ENCODE assay signal across 11 mouse cellular contexts in genomic region chr10:25426814-25427213, GRCm38 (mm10).
DNase-seq lines count a peak whose midpoint lies in the region; ATAC-seq and TF ChIP-seq lines count a peak whose summit lies in the region.
"Had no signal": no experiment of that assay in that cellular context is flagged by ENCODE, and none has a peak within 500 bp of the region (broad histone marks: within the 10 kb centered on the region; RNA-seq: fewer than 3 reads in every experiment).

No protein-coding gene starts in this region.

- WGBS in heart, adult 2 months: 40% methylated on average over 4 of the region's 4 CpGs
- 14% methylated on average over 4 of the region's 4 CpGs for WGBS in lung, embryonic 15.5 days
- WGBS in intestine, embryonic 14.5 days: 26% methylated on average over 4 of the region's 4 CpGs

- intact Hi-C loops in heart, adult 2 months (cut with DNase I): no loop called here
- intact Hi-C loops in heart, postnatal 14 days (cut with DNase I): no loop called here

- H3K9me3 ChIP-seq in lung, embryonic 15.5 days: no peaks in the 10 kb centered on the region
- no peaks in the 10 kb centered on the region for H3K9me3 ChIP-seq in intestine, embryonic 14.5 days (ENCODE audit: control insufficient read depth, low read length)
- H3K9me3 ChIP-seq: forebrain, embryonic 12.5 days had no signal

- H3K4me3 ChIP-seq in heart, adult 2 months: no peak overlapping the region
- H3K4me3 ChIP-seq in lung, embryonic 15.5 days: no peak overlapping the region
- no peak overlapping the region for H3K4me3 ChIP-seq in intestine, embryonic 14.5 days (ENCODE audit: low read depth, low read length)
- H3K4me3 ChIP-seq: forebrain, embryonic 12.5 days had no signal

- no peak for DNase-seq in heart, adult 2 months
- no peak for DNase-seq in heart, postnatal 14 days
- DNase-seq in lung, adult 18-20 months: no peak
- DNase-seq in intestine, embryonic 14.5 days (ENCODE audit: low spot score): peak; percentile 60
- DNase-seq in right cerebral cortex, postnatal 14 days: no peak
- no peak for DNase-seq in cerebellum, postnatal 14 days
- DNase-seq: cerebellum, postnatal 25 days had no signal

- H3K36me3 ChIP-seq in heart, adult 2 months (ENCODE audit: control insufficient read depth, insufficient read depth, low read length): peaks cover 6% of the 10 kb centered on the region
- no peaks in the 10 kb centered on the region for H3K36me3 ChIP-seq in lung, embryonic 15.5 days
- no peaks in the 10 kb centered on the region for H3K36me3 ChIP-seq in intestine, embryonic 14.5 days (ENCODE audit: control insufficient read depth, insufficient read depth, low read length)
- H3K36me3 ChIP-seq: forebrain, embryonic 12.5 days had no signal

- H3K4me2 ChIP-seq in lung, embryonic 15.5 days: no peak overlapping the region
- H3K4me2 ChIP-seq in intestine, embryonic 14.5 days (ENCODE audit: low read length): no peak overlapping the region
- H3K4me2 ChIP-seq: forebrain, embryonic 12.5 days had no signal

- H3K4me1 ChIP-seq in heart, adult 2 months (ENCODE audit: control insufficient read depth, insufficient read depth, low read length): peaks cover 25% of the 10 kb centered on the region
- peaks cover 53% of the 10 kb centered on the region for H3K4me1 ChIP-seq in lung, embryonic 15.5 days
- peaks cover 41% of the 10 kb centered on the region for H3K4me1 ChIP-seq in intestine, embryonic 14.5 days (replicated peaks; ENCODE audit: control insufficient read depth, insufficient read depth, low read length)

- H3K79me2 ChIP-seq in heart, adult 2 months (replicated peaks; ENCODE audit: control insufficient read depth, insufficient read depth, low read length): no peaks in the 10 kb centered on the region

- no peak overlapping the region; the same call in 1 of the 2 replicates for H3K9ac ChIP-seq in heart, adult 2 months (ENCODE audit: low read depth, low read length)
- no peak overlapping the region for H3K9ac ChIP-seq in lung, embryonic 15.5 days
- H3K9ac ChIP-seq in intestine, embryonic 14.5 days (ENCODE audit: low read length): no peak overlapping the region
- H3K9ac ChIP-seq: forebrain, embryonic 12.5 days; liver, embryonic 14.5 days had no signal

- 0 out of 2 replicates have a peak, but pooled peaks have one; percentile 25 for ATAC-seq in lung, embryonic 15.5 days (ENCODE audit: borderline replicate concordance, extremely low read depth, low FRiP score, low TSS enrichment)
- 0 out of 2 replicates have a peak, but pooled peaks have one; percentile 24 for ATAC-seq in intestine, embryonic 14.5 days (replicated peaks; ENCODE audit: low FRiP score, low TSS enrichment, low read depth)
- 0 out of 2 replicates have a peak, but pooled peaks have one; percentile 17 for ATAC-seq in megakaryocyte progenitor cell, adult 5-6 weeks (replicated peaks; ENCODE audit: poor library complexity)

- no peak for TF ChIP-seq CTCF in heart, adult 2 months (IDR thresholded peaks at IDR 0.05)

- no peaks in the 10 kb centered on the region for H3K27me3 ChIP-seq in heart, adult 2 months (ENCODE audit: control insufficient read depth, insufficient read depth, low read length)
- H3K27me3 ChIP-seq in lung, embryonic 15.5 days: no peaks in the 10 kb centered on the region
- no peaks in the 10 kb centered on the region for H3K27me3 ChIP-seq in intestine, embryonic 14.5 days (replicated peaks; ENCODE audit: control insufficient read depth, insufficient read depth, low read length)
- H3K27me3 ChIP-seq: forebrain, embryonic 12.5 days had no signal

- TF ChIP-seq POLR2A in heart, adult 2 months (IDR thresholded peaks at IDR 0.05; ENCODE audit: insufficient read depth, low read depth, low read length): no peak

- TF ChIP-seq EP300 in heart, adult 2 months (IDR thresholded peaks at IDR 0.05; ENCODE audit: insufficient read depth, low read depth, low read length): no peak

- peak overlapping the region; percentile 64 for H3K27ac ChIP-seq in heart, adult 2 months
- peak overlapping the region; percentile 91 for H3K27ac ChIP-seq in lung, embryonic 15.5 days
- peak overlapping the region; percentile 76 for H3K27ac ChIP-seq in intestine, embryonic 14.5 days (ENCODE audit: low read depth)
- H3K27ac ChIP-seq: forebrain, embryonic 12.5 days; liver, embryonic 14.5 days had no signal
